Mouse (Mus musculus) gastrocnemius, postnatal 10 days (tissue): Measurements from ENCODE around the gene Tnpo1. TPM values are rescaled to one million over a fixed set of nuclear protein-coding genes. Genes with fewer than 3 reads are reported as not detected.
A peak's percentile ranks its signal among the peaks of the same experiment; 100 is the strongest.

Experiments used
- DNase-seq: peaks from one replicate; pipeline ENCODE4 v3.0.0; 2021; ENCODE audit warnings: mixed read lengths
- long read RNA-seq, 2 experiments: library from polyadenylated mRNA; stranded (forward); transcript quantifications; one replicate each; pipeline ENCODE4 v2.0.0; 2021
- total RNA-seq, 2 experiments: library from RNA; stranded (reverse); gene quantifications; 2 replicates each; pipeline ENCODE4 v1.2.3; 2021

Gene Tnpo1
- 10 to 100 TPM; 58.2 to 70.9 TPM for total RNA-seq
- long read RNA-seq, experiment 1, partial matches to known transcripts, result 0 of 9 reads
- long read RNA-seq, experiment 1, other reads (novel, unspliced or antisense), result 9 of 9 reads
- long read RNA-seq, experiment 2, full-length matches to known transcripts, result 1 of 6 reads
- long read RNA-seq, experiment 2, partial matches to known transcripts, result 1 of 6 reads
- long read RNA-seq, experiment 2, other reads (novel, unspliced or antisense), result 4 of 6 reads

GRCm38 (mm10) chr13:98926213-98926957 lies at the start of gene Tnpo1:
TSS of gene Tnpo1 (minus strand) at chr13:98926384.
- peak; percentile 96 for DNase-seq

GRCm38 (mm10) chr13:98972090-98972489 lies 45.9 kb upstream of the Tnpo1 start:
- no peak for DNase-seq

- no peak for DNase-seq
Measured at GRCm38 (mm10) chr13:98971641-98972040, 45.5 kb upstream of the Tnpo1 start.

- DNase-seq, result no peak
Measured at GRCm38 (mm10) chr13:98968517-98968916, 42.3 kb upstream of the Tnpo1 start.

- DNase-seq, result no peak
Measured at GRCm38 (mm10) chr13:98967942-98968341, 41.8 kb upstream of the Tnpo1 start.

GRCm38 (mm10) chr13:98966583-98966982 lies 40.4 kb upstream of the Tnpo1 start:
- no peak for DNase-seq

- DNase-seq, result no peak
Measured at GRCm38 (mm10) chr13:98963612-98964011, 37.4 kb upstream of the Tnpo1 start.

- no peak for DNase-seq
Measured at GRCm38 (mm10) chr13:98958177-98958576, 32.0 kb upstream of the Tnpo1 start.

- no peak for DNase-seq
Measured at GRCm38 (mm10) chr13:98956209-98956608, 30.0 kb upstream of the Tnpo1 start.

GRCm38 (mm10) chr13:98955676-98956075 lies 29.5 kb upstream of the Tnpo1 start:
- no peak for DNase-seq

GRCm38 (mm10) chr13:98955226-98955625 lies 29.0 kb upstream of the Tnpo1 start:
- peak; percentile 15 for DNase-seq

GRCm38 (mm10) chr13:98953830-98954229 lies 27.6 kb upstream of the Tnpo1 start:
- no peak for DNase-seq

GRCm38 (mm10) chr13:98951951-98952350 lies 25.8 kb upstream of the Tnpo1 start:
- DNase-seq, result no peak

GRCm38 (mm10) chr13:98948146-98948545 lies 22.0 kb upstream of the Tnpo1 start:
- DNase-seq, result no peak

- DNase-seq, result no peak
Measured at GRCm38 (mm10) chr13:98946434-98946833, 20.2 kb upstream of the Tnpo1 start.

- DNase-seq, result no peak
Measured at GRCm38 (mm10) chr13:98945908-98946307, 19.7 kb upstream of the Tnpo1 start.

GRCm38 (mm10) chr13:98945381-98945780 lies 19.2 kb upstream of the Tnpo1 start:
- no peak for DNase-seq

- no peak for DNase-seq
Measured at GRCm38 (mm10) chr13:98944620-98945081, 18.5 kb upstream of the Tnpo1 start.

- no peak for DNase-seq
Measured at GRCm38 (mm10) chr13:98942360-98942759, 16.2 kb upstream of the Tnpo1 start.

- DNase-seq, result no peak
Measured at GRCm38 (mm10) chr13:98941829-98942343, 15.7 kb upstream of the Tnpo1 start.

GRCm38 (mm10) chr13:98937108-98937507 lies 10.9 kb upstream of the Tnpo1 start:
- no peak for DNase-seq

- no peak for DNase-seq
Measured at GRCm38 (mm10) chr13:98928908-98929307, 2.7 kb upstream of the Tnpo1 start.

- DNase-seq, result no peak
Measured at GRCm38 (mm10) chr13:98926958-98927242, 716 bp upstream of the Tnpo1 start.
